Mouse (Mus musculus): ENCODE data around the gene Ucn3.
A peak's percentile ranks its signal among the peaks of the same experiment; 100 is the strongest.
"Not testable (repeated sequence)": the region's sequence is repeated elsewhere in the genome, so short reads cannot be mapped to it uniquely, and the experiment has no call there.

Gene Ucn3

GRCm38 (mm10) chr13:3945249-3945648, at the start of gene Ucn3:
Gene Ucn3 (minus strand): TSS chr13:3945349.
- no peak for DNase-seq (ENCODE audit: low read depth, low spot score)

- DNase-seq (ENCODE audit: low read depth, low spot score) = no peak
These were observed 46.9 kb upstream of the Ucn3 start for GRCm38 (mm10) chr13:3992081-3992480.

- DNase-seq (ENCODE audit: low read depth, low spot score) = no peak
These were observed 23.7 kb upstream of the Ucn3 start for GRCm38 (mm10) chr13:3968849-3969248.

GRCm38 (mm10) chr13:3951198-3951914, 6.2 kb upstream of the Ucn3 start:
- no peak for DNase-seq (ENCODE audit: low read depth, low spot score)

GRCm38 (mm10) chr13:3949477-3949876, 4.3 kb upstream of the Ucn3 start:
- no peak for DNase-seq (ENCODE audit: low read depth, low spot score)

- DNase-seq (ENCODE audit: low read depth, low spot score) = no peak
These were observed 2.1 kb upstream of the Ucn3 start for GRCm38 (mm10) chr13:3947267-3947666.

GRCm38 (mm10) chr13:3944699-3945098, 450 bp downstream of the Ucn3 start:
- DNase-seq (ENCODE audit: low read depth, low spot score) = no peak

GRCm38 (mm10) chr13:3926046-3926445, 19.1 kb downstream of the Ucn3 start:
- no peak for DNase-seq (ENCODE audit: low read depth, low spot score)

- no peak for DNase-seq (ENCODE audit: low read depth, low spot score)
These were observed 19.5 kb downstream of the Ucn3 start for GRCm38 (mm10) chr13:3925632-3926031.

GRCm38 (mm10) chr13:3924483-3924882, 20.7 kb downstream of the Ucn3 start:
- no peak for DNase-seq (ENCODE audit: low read depth, low spot score)

GRCm38 (mm10) chr13:3917571-3918311, 27.4 kb downstream of the Ucn3 start, which contains the start of the genes Net1 and Tubal3:
Gene Net1 (minus strand): TSS chr13:3918220.
Gene Tubal3 (plus strand): TSS chr13:3918274.
- peak; percentile 61 for DNase-seq (ENCODE audit: low read depth, low spot score)

GRCm38 (mm10) chr13:3913504-3913903, 31.6 kb downstream of the Ucn3 start:
- no peak for DNase-seq (ENCODE audit: low read depth, low spot score)

- DNase-seq (ENCODE audit: low read depth, low spot score) = no peak
These were observed 34.8 kb downstream of the Ucn3 start for GRCm38 (mm10) chr13:3910356-3910755.

- no peak for DNase-seq (ENCODE audit: low read depth, low spot score)
These were observed 36.9 kb downstream of the Ucn3 start for GRCm38 (mm10) chr13:3908262-3908661.

- DNase-seq (ENCODE audit: low read depth, low spot score) = no peak
These were observed 37.9 kb downstream of the Ucn3 start for GRCm38 (mm10) chr13:3907151-3907696.

GRCm38 (mm10) chr13:3899301-3899700, 45.8 kb downstream of the Ucn3 start:
- no peak for DNase-seq (ENCODE audit: low read depth, low spot score)

- not testable (repeated sequence) for DNase-seq (ENCODE audit: low read depth, low spot score)
These were observed 46.9 kb downstream of the Ucn3 start for GRCm38 (mm10) chr13:3898202-3898601.

GRCm38 (mm10) chr13:3896913-3897312, 48.2 kb downstream of the Ucn3 start:
- DNase-seq (ENCODE audit: low read depth, low spot score) = no peak

GRCm38 (mm10) chr13:3896032-3896431, 49.1 kb downstream of the Ucn3 start:
- no peak for DNase-seq (ENCODE audit: low read depth, low spot score)

GRCm38 (mm10) chr13:3895397-3895980, 49.7 kb downstream of the Ucn3 start:
- no peak for DNase-seq (ENCODE audit: low read depth, low spot score)

- no peak for DNase-seq (ENCODE audit: low read depth, low spot score)
These were observed 50.6 kb downstream of the Ucn3 start for GRCm38 (mm10) chr13:3894549-3894948.

- DNase-seq (ENCODE audit: low read depth, low spot score) = peak; percentile 66
These were observed 51.9 kb downstream of the Ucn3 start for GRCm38 (mm10) chr13:3893126-3893734.
